Mouse (Mus musculus): Measurements from ENCODE around the gene Gm21887.
"Not testable (repeated sequence)": the region's sequence is repeated elsewhere in the genome, so short reads cannot be mapped to it uniquely, and the experiment has no call there.

The Gm21887 gene

GRCm38 (mm10) chrX:170013421-170013820 is 4.0 kb downstream of the Gm21887 start:
- DNase-seq (ENCODE audit: low read depth) = not testable (repeated sequence)

GRCm38 (mm10) chrX:170014038-170014437 is 4.6 kb downstream of the Gm21887 start:
- DNase-seq (ENCODE audit: low read depth) = not testable (repeated sequence)

- not testable (repeated sequence) for DNase-seq (ENCODE audit: low read depth)
Measured at GRCm38 (mm10) chrX:170015883-170016282, 6.4 kb downstream of the Gm21887 start.

- DNase-seq (ENCODE audit: low read depth) = peak; percentile 83
Measured at GRCm38 (mm10) chrX:170017333-170018245, 8.1 kb downstream of the Gm21887 start.

- not testable (repeated sequence) for DNase-seq (ENCODE audit: low read depth)
Measured at GRCm38 (mm10) chrX:170018571-170019218, 9.2 kb downstream of the Gm21887 start.

- DNase-seq (ENCODE audit: low read depth) = not testable (repeated sequence)
Measured at GRCm38 (mm10) chrX:170019219-170019953, 9.9 kb downstream of the Gm21887 start.

- peak; percentile 80 for DNase-seq (ENCODE audit: low read depth)
Measured at GRCm38 (mm10) chrX:170019954-170020689, 10.7 kb downstream of the Gm21887 start.

- DNase-seq (ENCODE audit: low read depth) = peak; percentile 87
Measured at GRCm38 (mm10) chrX:170020690-170021050, 11.2 kb downstream of the Gm21887 start.

GRCm38 (mm10) chrX:170021205-170021604 is 11.7 kb downstream of the Gm21887 start:
- not testable (repeated sequence) for DNase-seq (ENCODE audit: low read depth)

- not testable (repeated sequence) for DNase-seq (ENCODE audit: low read depth)
Measured at GRCm38 (mm10) chrX:170021750-170022461, 12.4 kb downstream of the Gm21887 start.
